Mouse (Mus musculus): ENCODE results near the gene 9230102O04Rik. TPM values are rescaled to one million over a fixed set of nuclear protein-coding genes. Genes with fewer than 3 reads are reported as not detected.

Gene 9230102O04Rik
- polyA plus RNA-seq (2015; fragmentation: Nextera tagmentation; extraction: Ambion mirVana), result 12.5 and 18.7 TPM in 2 replicates

- peak within 1 kb of the TSS; percentile 39 for H3K4me2 ChIP-seq (ENCODE audit: low read length)
- peak within 1 kb of the TSS; percentile 68 for H3K27ac ChIP-seq
- no peaks in the 10 kb centered on the region for H3K4me1 ChIP-seq (replicated peaks; ENCODE audit: insufficient read depth, low read length)
- H3K36me3 ChIP-seq (ENCODE audit: insufficient read depth, low read length), result no peaks in the 10 kb centered on the region
- DNase-seq (ENCODE audit: low spot score), result peak; percentile 63
- peak; percentile 68 for TF ChIP-seq CTCF (IDR thresholded peaks at IDR 0.05; ENCODE audit: low read depth)
- peak; percentile 86 for ATAC-seq (replicated peaks; ENCODE audit: low FRiP score, low read depth)
- H3K27me3 ChIP-seq (ENCODE audit: insufficient read depth, low read length), result peaks cover 84% of the 10 kb centered on the region
- H3K9me3 ChIP-seq (replicated peaks; ENCODE audit: low read length), result no peaks in the 10 kb centered on the region
- H3K9ac ChIP-seq (ENCODE audit: low read depth, low read length), result peak within 1 kb of the TSS; percentile 43
- H3K4me3 ChIP-seq (replicated peaks; ENCODE audit: low read depth, low read length), result peak within 1 kb of the TSS; percentile 25
- 2% methylated on average over 30 of the region's 30 CpGs for WGBS
Measured at GRCm38 (mm10) chr2:9888913-9889650, at the start of gene 9230102O04Rik. 9230102O04Rik (minus strand) TSS chr2:9889540.

- peak; percentile 52 for DNase-seq (ENCODE audit: low spot score)
- ATAC-seq (replicated peaks; ENCODE audit: low FRiP score, low read depth), result peak; percentile 66
- H3K9ac ChIP-seq (ENCODE audit: low read depth, low read length), result no peak overlapping the region
- WGBS, result 0% methylated on average over 1 of the region's 1 CpGs
- H3K4me2 ChIP-seq (ENCODE audit: low read length), result no peak overlapping the region
- H3K9me3 ChIP-seq (replicated peaks; ENCODE audit: low read length), result no peaks in the 10 kb centered on the region
- no peak for TF ChIP-seq CTCF (IDR thresholded peaks at IDR 0.05; ENCODE audit: low read depth)
- H3K4me1 ChIP-seq (replicated peaks; ENCODE audit: insufficient read depth, low read length), result no peaks in the 10 kb centered on the region
- no peak overlapping the region for H3K4me3 ChIP-seq (replicated peaks; ENCODE audit: low read depth, low read length)
- H3K27me3 ChIP-seq (ENCODE audit: insufficient read depth, low read length), result no peaks in the 10 kb centered on the region
- no peaks in the 10 kb centered on the region for H3K36me3 ChIP-seq (ENCODE audit: insufficient read depth, low read length)
- no peak overlapping the region for H3K27ac ChIP-seq
Measured at GRCm38 (mm10) chr2:9935965-9936364, 46.6 kb upstream of the 9230102O04Rik start.

GRCm38 (mm10) chr2:9926905-9927283, 37.6 kb upstream of the 9230102O04Rik start:
- H3K9me3 ChIP-seq (replicated peaks; ENCODE audit: low read length), result no peaks in the 10 kb centered on the region
- H3K36me3 ChIP-seq (ENCODE audit: insufficient read depth, low read length), result no peaks in the 10 kb centered on the region
- no peak for DNase-seq (ENCODE audit: low spot score)
- no peak overlapping the region for H3K27ac ChIP-seq
- H3K4me1 ChIP-seq (replicated peaks; ENCODE audit: insufficient read depth, low read length), result no peaks in the 10 kb centered on the region
- H3K4me3 ChIP-seq (replicated peaks; ENCODE audit: low read depth, low read length), result no peak overlapping the region
- H3K4me2 ChIP-seq (ENCODE audit: low read length), result no peak overlapping the region
- TF ChIP-seq CTCF (IDR thresholded peaks at IDR 0.05; ENCODE audit: low read depth), result no peak
- no peaks in the 10 kb centered on the region for H3K27me3 ChIP-seq (ENCODE audit: insufficient read depth, low read length)
- no peak for ATAC-seq (replicated peaks; ENCODE audit: low FRiP score, low read depth)
- 79% methylated on average over 4 of the region's 4 CpGs for WGBS
- H3K9ac ChIP-seq (ENCODE audit: low read depth, low read length), result no peak overlapping the region

- no peak for TF ChIP-seq CTCF (IDR thresholded peaks at IDR 0.05; ENCODE audit: low read depth)
- ATAC-seq (replicated peaks; ENCODE audit: low FRiP score, low read depth), result peak; percentile 46
- H3K9me3 ChIP-seq (replicated peaks; ENCODE audit: low read length), result no peaks in the 10 kb centered on the region
- peak; percentile 35 for DNase-seq (ENCODE audit: low spot score)
- H3K4me3 ChIP-seq (replicated peaks; ENCODE audit: low read depth, low read length), result no peak overlapping the region
- no peaks in the 10 kb centered on the region for H3K36me3 ChIP-seq (ENCODE audit: insufficient read depth, low read length)
- no peaks in the 10 kb centered on the region for H3K27me3 ChIP-seq (ENCODE audit: insufficient read depth, low read length)
- H3K9ac ChIP-seq (ENCODE audit: low read depth, low read length), result no peak overlapping the region
- H3K27ac ChIP-seq, result no peak overlapping the region
- no peak overlapping the region for H3K4me2 ChIP-seq (ENCODE audit: low read length)
- no peaks in the 10 kb centered on the region for H3K4me1 ChIP-seq (replicated peaks; ENCODE audit: insufficient read depth, low read length)
- WGBS, result 47% methylated on average over 7 of the region's 7 CpGs
Measured at GRCm38 (mm10) chr2:9926194-9926904, 37.0 kb upstream of the 9230102O04Rik start.

GRCm38 (mm10) chr2:9918691-9919471, 29.5 kb upstream of the 9230102O04Rik start:
- Histone ChIP-seq H3K9me3 (replicated peaks; ENCODE audit: low read length) (no peaks in the 10 kb centered on the region), H3K36me3 (ENCODE audit: insufficient read depth, low read length) (peaks cover 17% of the 10 kb centered on the region), H3K4me3 (replicated peaks; ENCODE audit: low read depth, low read length) (no peak overlapping the region), H3K4me1 (replicated peaks; ENCODE audit: insufficient read depth, low read length) (no peaks in the 10 kb centered on the region), H3K27me3 (ENCODE audit: insufficient read depth, low read length) (no peaks in the 10 kb centered on the region), H3K9ac (ENCODE audit: low read depth, low read length) (no peak overlapping the region), H3K27ac (peak overlapping the region; percentile 79), H3K4me2 (ENCODE audit: low read length) (0 out of 2 replicates have a peak overlapping the region, but pooled peaks have one; percentile 21)
- no peak for TF ChIP-seq CTCF (IDR thresholded peaks at IDR 0.05; ENCODE audit: low read depth)
- 72% methylated on average over 17 of the region's 17 CpGs for WGBS
- ATAC-seq (replicated peaks; ENCODE audit: low FRiP score, low read depth) (peak; percentile 90), DNase-seq (ENCODE audit: low spot score) (peak; percentile 59)

GRCm38 (mm10) chr2:9917602-9918001, 28.3 kb upstream of the 9230102O04Rik start:
- WGBS, result 82% methylated on average over 9 of the region's 9 CpGs
- DNase-seq (ENCODE audit: low spot score), result no peak
- no peak for TF ChIP-seq CTCF (IDR thresholded peaks at IDR 0.05; ENCODE audit: low read depth)
- Histone ChIP-seq H3K4me3 (replicated peaks; ENCODE audit: low read depth, low read length) (no peak overlapping the region), H3K4me1 (replicated peaks; ENCODE audit: insufficient read depth, low read length) (no peaks in the 10 kb centered on the region), H3K27ac (peak overlapping the region; percentile 79; the same call in 1 of the 2 replicates), H3K9me3 (replicated peaks; ENCODE audit: low read length) (no peaks in the 10 kb centered on the region), H3K36me3 (ENCODE audit: insufficient read depth, low read length) (peaks cover 17% of the 10 kb centered on the region), H3K9ac (ENCODE audit: low read depth, low read length) (no peak overlapping the region), H3K27me3 (ENCODE audit: insufficient read depth, low read length) (no peaks in the 10 kb centered on the region), H3K4me2 (ENCODE audit: low read length) (no peak overlapping the region)
- ATAC-seq (replicated peaks; ENCODE audit: low FRiP score, low read depth), result no peak

Data from kidney, postnatal 0 days (tissue).